Mouse (Mus musculus): Measurements from ENCODE around the gene Ms4a6c.

GRCm38 (mm10) chr19:11492671-11493070 lies 23.5 kb downstream of the Ms4a6c start:
- TF ChIP-seq CTCF (IDR thresholded peaks at IDR 0.05; ENCODE audit: low read depth): no peak
- TF ChIP-seq EP300 (optimal IDR thresholded peaks at IDR 0.05): no peak
